ENCODE assay signal across 8 mouse cellular contexts in the genomic region with DNA sequence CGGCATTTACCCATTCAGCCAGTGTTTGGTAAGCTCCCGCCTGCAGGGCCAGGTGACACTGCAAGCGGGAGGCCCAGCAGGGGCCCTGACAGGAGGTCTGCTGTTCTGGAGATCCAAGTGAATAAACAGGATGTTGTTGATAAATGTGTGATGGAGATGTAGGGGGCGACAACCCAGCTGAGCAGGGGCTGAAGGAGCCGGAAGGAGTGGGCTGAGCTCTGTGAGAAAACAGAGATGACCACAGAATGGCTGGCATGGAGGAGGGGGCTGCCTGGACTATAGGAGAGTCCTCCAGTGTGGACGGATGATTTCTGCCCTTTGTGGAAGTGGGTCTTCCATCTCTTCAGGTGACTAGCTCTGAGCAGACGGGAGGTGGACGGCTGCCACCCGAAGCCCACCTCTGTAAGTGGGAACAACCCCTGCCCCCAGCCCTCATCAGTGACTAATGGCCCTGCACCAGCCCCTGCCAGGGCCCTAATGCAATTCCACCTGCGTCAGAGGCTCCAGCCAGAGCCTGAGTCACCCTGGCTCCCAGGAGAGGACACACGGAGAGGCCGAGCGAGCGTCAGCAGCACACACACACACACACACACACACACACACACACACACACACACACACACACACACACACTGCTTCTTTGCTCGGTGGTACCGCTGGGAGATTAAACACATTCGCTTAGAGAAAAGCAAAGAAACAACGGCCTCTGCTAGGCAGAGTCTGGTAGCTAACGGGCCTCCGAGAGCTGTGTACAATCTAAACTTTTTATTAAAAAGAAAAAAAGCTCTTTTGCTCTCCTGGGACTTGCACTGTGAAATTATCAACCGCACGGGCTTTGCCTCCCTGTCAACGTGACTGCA. TPM values are rescaled to one million over a fixed set of nuclear protein-coding genes. Genes with fewer than 3 reads are reported as not detected.
DNase-seq lines count a peak whose midpoint lies in the region; ATAC-seq and TF ChIP-seq lines count a peak whose summit lies in the region.

No protein-coding gene starts in this region.

- no peak for TF ChIP-seq POLR2A in ES-Bruce4 (IDR thresholded peaks at IDR 0.05; ENCODE audit: insufficient read depth, low read length)

- intact Hi-C loops in gastrocnemius, adult 2 months (cut with DNase I): no loop called here

- 0 out of 2 replicates have a peak, but pooled peaks have one; percentile 22 for TF ChIP-seq EP300 in ES-Bruce4 (IDR thresholded peaks at IDR 0.05; ENCODE audit: insufficient read depth, low read depth, low read length)

- H3K36me3 ChIP-seq in ES-Bruce4 (ENCODE audit: control insufficient read depth, insufficient read depth, low read length, poor library complexity, severe bottlenecking): no peaks in the 10 kb centered on the region
- H3K36me3 ChIP-seq in hindbrain, embryonic 14.5 days (replicated peaks; ENCODE audit: control insufficient read depth, insufficient read depth): no peaks in the 10 kb centered on the region

- 7% methylated on average over 23 of the region's 23 CpGs for WGBS in hindbrain, embryonic 14.5 days

- no peak overlapping the region for H3K27ac ChIP-seq in ES-Bruce4 (ENCODE audit: insufficient read depth, low read length)
- H3K27ac ChIP-seq in gastrocnemius, adult 2 months: peak overlapping the region; percentile 63
- H3K27ac ChIP-seq in hindbrain, embryonic 14.5 days: peak overlapping the region; percentile 80

- no peak overlapping the region for H3K9ac ChIP-seq in ES-Bruce4 (ENCODE audit: low read depth, poor library complexity, severe bottlenecking)
- H3K9ac ChIP-seq in hindbrain, embryonic 14.5 days: peak overlapping the region; percentile 34

- H3K4me1 ChIP-seq in ES-Bruce4 (ENCODE audit: control insufficient read depth, insufficient read depth, low read length): no peaks in the 10 kb centered on the region
- H3K4me1 ChIP-seq in hindbrain, embryonic 14.5 days (replicated peaks; ENCODE audit: control insufficient read depth, insufficient read depth, low read length): peaks cover 40% of the 10 kb centered on the region

- H3K4me2 ChIP-seq in hindbrain, embryonic 14.5 days (replicated peaks): peak overlapping the region; percentile 23

- H3K27me3 ChIP-seq in ES-Bruce4 (ENCODE audit: control insufficient read depth, insufficient read depth, low read length, poor library complexity, severe bottlenecking): no peaks in the 10 kb centered on the region
- H3K27me3 ChIP-seq in hindbrain, embryonic 14.5 days (ENCODE audit: control insufficient read depth, insufficient read depth, low read length): no peaks in the 10 kb centered on the region

- TF ChIP-seq CTCF in ES-Bruce4 (IDR thresholded peaks at IDR 0.05; ENCODE audit: low read depth, low read length): no peak
- no peak for TF ChIP-seq CTCF in gastrocnemius, adult 2 months (IDR thresholded peaks at IDR 0.05)

- peak; percentile 63 for ATAC-seq in hindbrain, embryonic 14.5 days (ENCODE audit: low FRiP score)

- H3K9me3 ChIP-seq in ES-Bruce4 (replicated peaks; ENCODE audit: control insufficient read depth, insufficient read depth, low read length, poor library complexity, severe bottlenecking): no peaks in the 10 kb centered on the region
- H3K9me3 ChIP-seq in hindbrain, embryonic 14.5 days (ENCODE audit: control insufficient read depth, low read length): no peaks in the 10 kb centered on the region

- DNase-seq in adrenal gland, postnatal 25 days: peak; percentile 80
- DNase-seq in gastrocnemius, adult 2 months: peak; percentile 81
- DNase-seq in hindbrain, embryonic 14.5 days (ENCODE audit: low spot score): peak; percentile 57
- peak; percentile 30 for DNase-seq in liver
- peak; percentile 53 for DNase-seq in retina, embryonic 14.5 days (ENCODE audit: low spot score)
- no peak for DNase-seq in layer of hippocampus, adult 8-10 months (ENCODE audit: low spot score in 2 of 2)
- DNase-seq in thymus, postnatal 25 days: no peak

- H3K4me3 ChIP-seq in ES-Bruce4 (ENCODE audit: low read depth, low read length): no peak overlapping the region
- peak overlapping the region; percentile 48 for H3K4me3 ChIP-seq in gastrocnemius, adult 2 months
- H3K4me3 ChIP-seq in hindbrain, embryonic 14.5 days (replicated peaks; ENCODE audit: low read length): no peak overlapping the region

RNA-seq across cellular contexts. Expression of gene Vapb, which starts 52.9 kb away (rescaled TPM):
- 56.4 and 58.7 TPM in 2 replicates for polyA plus RNA-seq in ES-Bruce4 (2011; ENCODE audit: insufficient read depth, insufficient read length, low read depth, missing spikeins)
- 130 and 177 TPM in 2 replicates for total RNA-seq in adrenal gland, postnatal 25 days (2021)
- 100 to 1,000 TPM; 159 to 160 TPM for total RNA-seq in gastrocnemius, adult 2 months (2021)
- 14.1 and 19.1 TPM in 2 replicates for polyA plus RNA-seq in hindbrain, embryonic 14.5 days (2014; fragmentation: Nextera tagmentation; extraction: Ambion mirVana)
- 100 to 1,000 TPM; 111 to 134 (median 121) TPM for total RNA-seq in layer of hippocampus, adult 8-10 months (2022)

Comparison
In these comparisons a context has a peak if more than half of its experiments do, and no peak if none do; other contexts are left out.
1. DNase-seq: peak in adrenal gland, postnatal 25 days (single experiment), gastrocnemius, adult 2 months (single experiment), hindbrain, embryonic 14.5 days (single experiment), liver (single experiment) and retina, embryonic 14.5 days (single experiment); none in layer of hippocampus, adult 8-10 months (0 of 2) and thymus, postnatal 25 days (single experiment).